Mouse (Mus musculus): ENCODE results near the gene Pla2g5. TPM values are rescaled to one million over a fixed set of nuclear protein-coding genes. Genes with fewer than 3 reads are reported as not detected.
"Not testable (repeated sequence)": the region's sequence is repeated elsewhere in the genome, so short reads cannot be mapped to it uniquely, and the experiment has no call there.

Gene Pla2g5
- total RNA-seq (2021): 10 to 100 TPM; 10.7 to 22.4 TPM
- long read RNA-seq, experiment 1, transcript Pla2g5-203 (5 exons, 1,976 nt): major isoform, 24 of 30 reads
- long read RNA-seq, experiment 1, partial matches to known transcripts: 0 of 30 reads
- long read RNA-seq, experiment 1, other reads (novel, unspliced or antisense): 6 of 30 reads
- long read RNA-seq, experiment 2, transcript Pla2g5-203 (5 exons, 1,976 nt): major isoform, 13 of 14 reads
- long read RNA-seq, experiment 2, partial matches to known transcripts: 0 of 14 reads
- long read RNA-seq, experiment 2, other reads (novel, unspliced or antisense): 1 of 14 reads

- DNase-seq (ENCODE audit: low spot score in 2 of 2): no peak
Observed at GRCm38 (mm10) chr4:138863344-138863998, at the start of gene Pla2g5. Gene Pla2g5, minus strand, starts transcription at chr4:138863482.

GRCm38 (mm10) chr4:138905624-138906337 lies 42.5 kb upstream of the Pla2g5 start:
- DNase-seq (ENCODE audit: low spot score in 2 of 2): no peak

GRCm38 (mm10) chr4:138899361-138899760 lies 36.1 kb upstream of the Pla2g5 start:
- no peak for DNase-seq (ENCODE audit: low spot score in 2 of 2)

GRCm38 (mm10) chr4:138893789-138894188 lies 30.5 kb upstream of the Pla2g5 start:
- not testable (repeated sequence) for DNase-seq (ENCODE audit: low spot score in 2 of 2)

GRCm38 (mm10) chr4:138892655-138893054 lies 29.4 kb upstream of the Pla2g5 start:
- no peak for DNase-seq (ENCODE audit: low spot score in 2 of 2)

GRCm38 (mm10) chr4:138889635-138890034 lies 26.4 kb upstream of the Pla2g5 start:
- no peak for DNase-seq (ENCODE audit: low spot score in 2 of 2)

GRCm38 (mm10) chr4:138889165-138889564 lies 25.9 kb upstream of the Pla2g5 start:
- DNase-seq (ENCODE audit: low spot score in 2 of 2): no peak

- peak; percentile 83 to 90 for DNase-seq (ENCODE audit: low spot score in 2 of 2)
Observed at GRCm38 (mm10) chr4:138884261-138884660, 21.0 kb upstream of the Pla2g5 start.

- DNase-seq (ENCODE audit: low spot score in 2 of 2): no peak
Observed at GRCm38 (mm10) chr4:138882179-138882578, 18.9 kb upstream of the Pla2g5 start.

GRCm38 (mm10) chr4:138880811-138881584 lies 17.7 kb upstream of the Pla2g5 start:
- DNase-seq (ENCODE audit: low spot score in 2 of 2): no peak

GRCm38 (mm10) chr4:138879808-138880207 lies 16.5 kb upstream of the Pla2g5 start:
- no peak for DNase-seq (ENCODE audit: low spot score in 2 of 2)

GRCm38 (mm10) chr4:138878783-138879182 lies 15.5 kb upstream of the Pla2g5 start:
- no peak for DNase-seq (ENCODE audit: low spot score in 2 of 2)

- no peak for DNase-seq (ENCODE audit: low spot score in 2 of 2)
Observed at GRCm38 (mm10) chr4:138877731-138878130, 14.4 kb upstream of the Pla2g5 start, which contains the start of gene Pla2g2e. Gene Pla2g2e, plus strand, starts transcription at chr4:138877942.

GRCm38 (mm10) chr4:138875986-138876385 lies 12.7 kb upstream of the Pla2g5 start:
- no peak for DNase-seq (ENCODE audit: low spot score in 2 of 2)

GRCm38 (mm10) chr4:138875275-138875674 lies 12.0 kb upstream of the Pla2g5 start:
- DNase-seq (ENCODE audit: low spot score in 2 of 2): not testable (repeated sequence)

GRCm38 (mm10) chr4:138873864-138874263 lies 10.6 kb upstream of the Pla2g5 start, which contains the start of gene Gm13030:
Gene Gm13030, minus strand, starts transcription at chr4:138873964.
- no peak for DNase-seq (ENCODE audit: low spot score in 2 of 2)

GRCm38 (mm10) chr4:138868666-138869065 lies 5.4 kb upstream of the Pla2g5 start:
- no peak for DNase-seq (ENCODE audit: low spot score in 2 of 2)

GRCm38 (mm10) chr4:138866413-138866812 lies 3.1 kb upstream of the Pla2g5 start:
- peak; percentile 72 to 79 for DNase-seq (ENCODE audit: low spot score in 2 of 2)

GRCm38 (mm10) chr4:138865991-138866390 lies 2.7 kb upstream of the Pla2g5 start:
- DNase-seq (ENCODE audit: low spot score in 2 of 2): no peak

GRCm38 (mm10) chr4:138865092-138865491 lies 1.8 kb upstream of the Pla2g5 start:
- no peak for DNase-seq (ENCODE audit: low spot score in 2 of 2)

- DNase-seq (ENCODE audit: low spot score in 2 of 2): peak; percentile 62 to 63
Observed at GRCm38 (mm10) chr4:138859728-138860127, 3.6 kb downstream of the Pla2g5 start.

Data from adrenal gland, adult 18-20 months (tissue).